Mouse (Mus musculus): Measurements from ENCODE around the gene Tmem59.

Tmem59 gene

GRCm38 (mm10) chr4:107243365-107244333, 65.5 kb downstream of the Tmem59 start:
- no peak for DNase-seq

DNA sequence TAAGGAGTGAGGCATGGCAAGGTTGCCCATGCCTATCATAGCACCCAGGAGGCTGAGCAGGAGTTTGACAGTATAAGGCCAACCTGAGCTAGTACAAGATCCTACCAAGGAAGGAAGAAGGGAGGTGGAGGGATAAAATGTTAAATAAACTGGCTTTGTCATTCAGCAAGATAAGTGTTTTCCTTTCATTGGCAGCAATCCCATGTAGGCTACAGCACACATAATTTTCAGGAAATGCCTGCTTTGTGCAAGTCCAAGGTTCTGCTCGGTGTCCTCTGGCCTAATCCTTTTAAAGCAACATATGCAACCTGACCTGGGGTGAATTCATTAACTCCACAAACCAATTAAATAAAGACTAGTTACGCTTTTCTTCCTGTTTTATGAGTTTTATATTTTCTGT, 67.2 kb downstream of the Tmem59 start:
- DNase-seq = no peak

DNA sequence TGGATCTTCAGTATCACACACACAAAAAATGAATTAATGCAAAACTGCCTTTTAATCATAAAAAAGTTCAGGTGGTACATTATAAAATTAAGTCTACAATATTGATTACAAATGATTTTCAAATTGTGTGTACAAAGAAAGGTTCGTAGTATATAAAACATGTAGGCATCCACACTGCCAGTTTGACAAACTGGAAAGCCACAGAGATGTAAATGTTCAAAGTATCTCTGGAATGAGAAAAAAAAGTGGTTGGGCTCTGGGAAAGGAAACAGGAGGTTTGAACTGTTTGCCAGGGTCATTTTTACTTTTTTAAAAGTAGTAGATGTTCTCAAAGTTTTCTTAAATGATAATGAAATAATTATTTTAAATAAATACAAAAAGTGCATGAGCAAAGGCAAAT, 67.8 kb downstream of the Tmem59 start:
- DNase-seq = no peak

DNA sequence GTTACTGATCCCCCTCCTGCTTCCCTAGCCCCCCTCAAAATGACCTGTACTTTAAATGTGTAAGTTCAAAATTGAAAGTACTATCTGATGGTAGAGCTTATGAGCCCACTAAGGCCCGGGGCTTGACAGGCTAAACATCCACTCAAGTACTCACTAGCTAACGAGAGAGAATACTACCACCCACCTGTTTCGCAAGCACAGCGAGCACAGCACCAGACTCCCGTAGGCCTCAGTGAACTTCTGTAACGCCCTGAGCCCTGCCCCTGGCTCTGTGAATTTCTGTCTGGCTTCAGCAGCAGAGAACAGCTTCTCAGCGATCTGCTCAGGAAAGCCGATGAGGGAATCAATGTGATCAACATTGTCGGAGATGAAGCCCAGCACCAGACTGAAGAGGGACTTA, 68.9 kb downstream of the Tmem59 start:
- no peak for DNase-seq

DNA sequence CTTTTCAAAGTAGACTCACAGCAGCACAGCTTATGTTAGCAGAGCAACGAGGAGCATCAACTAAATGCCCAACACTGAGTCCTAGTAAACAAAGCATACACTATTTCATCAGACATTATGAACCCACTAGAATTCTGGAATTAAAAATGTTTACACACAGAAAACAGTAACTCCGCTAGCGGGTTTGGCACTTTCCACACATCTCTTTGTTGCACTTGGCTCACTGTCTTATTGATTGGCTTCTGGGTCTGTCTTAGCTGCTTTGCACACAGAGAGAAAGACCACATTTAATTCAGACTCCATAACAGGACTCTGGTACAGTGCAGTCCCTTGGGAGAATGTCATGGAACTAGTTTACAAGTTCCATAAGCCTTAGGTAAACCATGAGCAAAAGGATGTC, 69.9 kb downstream of the Tmem59 start:
- no peak for DNase-seq

DNA sequence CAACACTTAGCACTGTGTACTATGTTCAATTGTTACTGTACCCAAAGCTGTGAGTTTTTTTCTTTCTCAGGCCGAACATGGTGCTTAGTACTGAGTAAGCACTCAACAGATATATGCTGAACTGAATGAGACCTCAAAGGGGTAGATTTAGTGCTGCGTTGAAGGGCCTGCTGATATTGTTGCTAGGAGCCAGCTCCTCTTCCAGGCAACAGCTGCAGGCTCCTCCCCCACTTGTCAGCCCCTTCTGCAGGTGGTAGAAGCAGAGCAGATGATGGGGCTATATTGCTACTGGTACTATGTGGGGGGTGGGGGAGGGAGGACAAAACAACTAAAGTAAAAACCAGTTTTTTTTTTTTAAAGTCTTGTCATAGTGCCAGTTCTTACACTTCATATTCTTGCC, 71.3 kb downstream of the Tmem59 start:
- no peak for DNase-seq

DNA sequence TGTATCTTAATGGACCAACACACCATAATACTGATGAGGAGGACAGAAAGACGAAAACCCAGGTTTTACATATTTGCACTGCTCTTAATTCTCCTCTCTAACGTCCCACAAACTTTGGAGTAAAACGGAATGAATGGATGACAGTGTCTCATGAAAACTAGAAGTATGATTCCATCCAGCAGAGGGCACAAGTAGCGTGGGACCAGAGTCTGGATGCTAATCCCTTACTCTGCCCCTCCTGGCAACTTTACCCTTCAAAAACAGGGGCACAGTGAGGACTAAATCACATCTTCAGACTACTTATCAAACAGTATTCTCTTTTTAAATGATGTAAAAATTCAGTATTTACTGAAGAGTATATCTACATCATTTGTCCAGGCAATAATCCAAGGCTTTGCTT, 72.3 kb downstream of the Tmem59 start:
- peak; percentile 22 for DNase-seq
